Mouse (Mus musculus) adrenal gland, adult (tissue): ENCODE measurements around the gene Lamc1.

ENCODE experiments used
- DNase-seq, 2 experiments: peaks; one replicate each; pipeline ENCODE4 v3.0.0; 2022 to 2023; ENCODE audit warnings: low spot score in 1 of 2; ENCODE audit not compliant: inconsistent age in 2 of 2

The Lamc1 gene

GRCm38 (mm10) chr1:153331796-153332443 is 666 bp downstream of the Lamc1 start:
- no peak for DNase-seq

GRCm38 (mm10) chr1:153331206-153331605 is 1.4 kb downstream of the Lamc1 start:
- peak in 1 of 2 experiments; percentile 68 for DNase-seq

GRCm38 (mm10) chr1:153329306-153329705 is 3.3 kb downstream of the Lamc1 start:
- peak in 1 of 2 experiments; percentile 62 for DNase-seq

- DNase-seq = no peak
Observed at GRCm38 (mm10) chr1:153327063-153327462, 5.5 kb downstream of the Lamc1 start.

- no peak for DNase-seq
Observed at GRCm38 (mm10) chr1:153326226-153326625, 6.4 kb downstream of the Lamc1 start.

GRCm38 (mm10) chr1:153321404-153321803 is 11.2 kb downstream of the Lamc1 start:
- peak in 1 of 2 experiments; percentile 5 for DNase-seq

- peak in 1 of 2 experiments; percentile 4 for DNase-seq
Observed at GRCm38 (mm10) chr1:153320554-153321147, 11.9 kb downstream of the Lamc1 start.

- peak in 1 of 2 experiments; percentile 2 for DNase-seq
Observed at GRCm38 (mm10) chr1:153320121-153320520, 12.5 kb downstream of the Lamc1 start.

- no peak for DNase-seq
Observed at GRCm38 (mm10) chr1:153318741-153319140, 13.8 kb downstream of the Lamc1 start.

GRCm38 (mm10) chr1:153318287-153318686 is 14.3 kb downstream of the Lamc1 start:
- no peak for DNase-seq

- no peak for DNase-seq
Observed at GRCm38 (mm10) chr1:153317486-153318260, 14.9 kb downstream of the Lamc1 start.

- no peak for DNase-seq
Observed at GRCm38 (mm10) chr1:153316956-153317355, 15.6 kb downstream of the Lamc1 start.

GRCm38 (mm10) chr1:153316286-153316685 is 16.3 kb downstream of the Lamc1 start:
- DNase-seq = no peak

GRCm38 (mm10) chr1:153315121-153315520 is 17.5 kb downstream of the Lamc1 start:
- DNase-seq = peak in 1 of 2 experiments; percentile 50

GRCm38 (mm10) chr1:153312992-153313391 is 19.6 kb downstream of the Lamc1 start:
- no peak for DNase-seq

GRCm38 (mm10) chr1:153310190-153310589 is 22.4 kb downstream of the Lamc1 start:
- no peak for DNase-seq

GRCm38 (mm10) chr1:153309310-153309709 is 23.3 kb downstream of the Lamc1 start:
- DNase-seq = no peak

GRCm38 (mm10) chr1:153308915-153309296 is 23.7 kb downstream of the Lamc1 start:
- DNase-seq = no peak

GRCm38 (mm10) chr1:153308179-153308914 is 24.2 kb downstream of the Lamc1 start:
- peak in 1 of 2 experiments; percentile 54 for DNase-seq

- no peak for DNase-seq
Observed at GRCm38 (mm10) chr1:153307509-153308178, 24.9 kb downstream of the Lamc1 start.

- DNase-seq = peak in 1 of 2 experiments; percentile 64
Observed at GRCm38 (mm10) chr1:153305728-153306127, 26.9 kb downstream of the Lamc1 start.
